9 mouse cellular contexts compared by ENCODE assay signal in genomic region chr11:94676308-94676707, GRCm38 (mm10). TPM values are rescaled to one million over a fixed set of nuclear protein-coding genes. Genes with fewer than 3 reads are reported as not detected.
DNase-seq lines count a peak whose midpoint lies in the region; ATAC-seq and TF ChIP-seq lines count a peak whose summit lies in the region.
"Had no signal": no experiment of that assay in that cellular context is flagged by ENCODE, and none has a peak within 500 bp of the region (broad histone marks: within the 10 kb centered on the region; RNA-seq: fewer than 3 reads in every experiment).

No protein-coding gene starts in this region.

- H3K27me3 ChIP-seq in heart, embryonic 10.5 days (ENCODE audit: insufficient read depth, poor library complexity, severe bottlenecking), result no peaks in the 10 kb centered on the region
- peaks cover 4% of the 10 kb centered on the region; the same call in 1 of the 2 replicates for H3K27me3 ChIP-seq in G1E (ENCODE audit: insufficient read depth, low read length)
- H3K27me3 ChIP-seq in hindbrain, embryonic 11.5 days (ENCODE audit: control insufficient read depth, insufficient read depth, low read length), result no peaks in the 10 kb centered on the region
- no peaks in the 10 kb centered on the region for H3K27me3 ChIP-seq in midbrain, embryonic 10.5 days (ENCODE audit: low read depth, poor library complexity, severe bottlenecking)

- H3K9ac ChIP-seq in hindbrain, embryonic 11.5 days (ENCODE audit: low read depth, low read length), result peak overlapping the region; percentile 97

- H3K4me1 ChIP-seq in heart, embryonic 10.5 days, result peaks cover 39% of the 10 kb centered on the region
- H3K4me1 ChIP-seq in G1E (ENCODE audit: insufficient read depth, low read depth, low read length), result peaks cover 23% of the 10 kb centered on the region
- H3K4me1 ChIP-seq in hindbrain, embryonic 11.5 days (replicated peaks; ENCODE audit: control insufficient read depth, insufficient read depth, low read length), result 0 out of 2 replicates have a peak, but pooled peaks cover 3% of the 10 kb centered on the region
- H3K4me1 ChIP-seq in midbrain, embryonic 10.5 days, result peaks cover 52% of the 10 kb centered on the region

- peak overlapping the region; percentile 95 for H3K27ac ChIP-seq in heart, embryonic 10.5 days
- no peak overlapping the region for H3K27ac ChIP-seq in hindbrain, embryonic 11.5 days (ENCODE audit: low read depth, low read length)
- peak overlapping the region; percentile 98 for H3K27ac ChIP-seq in midbrain, embryonic 10.5 days (replicated peaks)

- H3K36me3 ChIP-seq in heart, embryonic 10.5 days, result 0 out of 2 replicates have a peak, but pooled peaks cover 3% of the 10 kb centered on the region
- H3K36me3 ChIP-seq in G1E (replicated peaks), result peaks cover 41% of the 10 kb centered on the region
- no peaks in the 10 kb centered on the region for H3K36me3 ChIP-seq in hindbrain, embryonic 11.5 days (ENCODE audit: control insufficient read depth, insufficient read depth, low read length)
- H3K36me3 ChIP-seq in midbrain, embryonic 10.5 days, result peaks cover 11% of the 10 kb centered on the region; the same call in 1 of the 2 replicates

- 52% methylated on average over 4 of the region's 4 CpGs for WGBS in heart, embryonic 10.5 days
- 39% methylated on average over 4 of the region's 4 CpGs for WGBS in hindbrain, embryonic 11.5 days
- 48% methylated on average over 4 of the region's 4 CpGs for WGBS in midbrain, embryonic 10.5 days

- no peak for DNase-seq in heart, embryonic 10.5 days (ENCODE audit: low spot score)
- DNase-seq in heart, postnatal 10 days, result no peak
- no peak for DNase-seq in G1E (ENCODE audit: low spot score)
- no peak for DNase-seq in hindbrain, embryonic 11.5 days (ENCODE audit: low spot score)
- no peak for DNase-seq in midbrain, embryonic 10.5 days (ENCODE audit: low spot score)
- DNase-seq in gastrocnemius, postnatal 10 days, result no peak
- no peak for DNase-seq in natural killer cell, adult 2 months (ENCODE audit: low spot score in 2 of 2)
- no peak for DNase-seq in testis, postnatal 14 days (ENCODE audit: low spot score)
- DNase-seq: retina, postnatal 1 day had no signal

- TF ChIP-seq CTCF in G1E (IDR thresholded peaks at IDR 0.05; ENCODE audit: low read depth, low read length), result no peak

- H3K9me3 ChIP-seq in heart, embryonic 10.5 days, result no peaks in the 10 kb centered on the region
- no peaks in the 10 kb centered on the region for H3K9me3 ChIP-seq in G1E (replicated peaks)
- H3K9me3 ChIP-seq in hindbrain, embryonic 11.5 days (ENCODE audit: control insufficient read depth, low read length), result no peaks in the 10 kb centered on the region
- no peaks in the 10 kb centered on the region for H3K9me3 ChIP-seq in midbrain, embryonic 10.5 days (replicated peaks)

- H3K4me3 ChIP-seq in heart, embryonic 10.5 days, result peak overlapping the region; percentile 98
- peak overlapping the region; percentile 96 for H3K4me3 ChIP-seq in G1E (ENCODE audit: low read depth, low read length)
- peak overlapping the region; percentile 84 for H3K4me3 ChIP-seq in hindbrain, embryonic 11.5 days (ENCODE audit: low read depth, low read length)
- H3K4me3 ChIP-seq in midbrain, embryonic 10.5 days, result peak overlapping the region; percentile 93

- ATAC-seq in G1E (ENCODE audit: extremely low read depth, insufficient number of reproducible peaks, low FRiP score, poor library complexity, severe bottlenecking), result no peak
- ATAC-seq in hindbrain, embryonic 11.5 days (ENCODE audit: low FRiP score), result no peak

- intact Hi-C loops in heart, postnatal 10 days (cut with DNase I), result no loop called here

- peak overlapping the region; percentile 54 for H3K4me2 ChIP-seq in hindbrain, embryonic 11.5 days (replicated peaks; ENCODE audit: low read depth, low read length)

RNA-seq across cellular contexts. Expression of gene Xylt2, which starts 1.0 kb away (rescaled TPM):
- 16.7 and 17.4 TPM in 2 replicates for polyA plus RNA-seq in heart, embryonic 10.5 days (2016; fragmentation: Nextera tagmentation; extraction: Ambion mirVana)
- total RNA-seq in heart, postnatal 10 days (2021), result 10 to 100 TPM; 17.1 to 18.6 TPM
- total RNA-seq in G1E (2014; fragmentation: Nextera tagmentation), result 4.5 and 9.9 TPM in 2 replicates
- total RNA-seq in G1E (2017), result 6.6 and 7.0 TPM in 2 replicates
- polyA plus RNA-seq in G1E (2012), result 14.7 and 16.4 TPM in 2 replicates
- polyA plus RNA-seq in hindbrain, embryonic 11.5 days (2014; fragmentation: Nextera tagmentation; extraction: Ambion mirVana), result 8.9 and 9.6 TPM in 2 replicates
- 13.8 and 14.4 TPM in 2 replicates for polyA plus RNA-seq in midbrain, embryonic 10.5 days (2016; fragmentation: Nextera tagmentation; extraction: Ambion mirVana)
- 10 to 100 TPM; 10.1 to 12.3 TPM for total RNA-seq in gastrocnemius, postnatal 10 days (2021)

RNA-seq across cellular contexts. Expression of gene Eme1, which starts 22.5 kb away (rescaled TPM):
- polyA plus RNA-seq in heart, embryonic 10.5 days (2016; fragmentation: Nextera tagmentation; extraction: Ambion mirVana), result 24.7 and 33.4 TPM in 2 replicates
- total RNA-seq in heart, postnatal 10 days (2021), result 1 to 10 TPM; 1.7 to 1.8 TPM
- total RNA-seq in G1E (2014; fragmentation: Nextera tagmentation), result 14.4 and 17.9 TPM in 2 replicates
- total RNA-seq in G1E (2017), result 39.0 and 42.0 TPM in 2 replicates
- 25.8 and 29.4 TPM in 2 replicates for polyA plus RNA-seq in G1E (2012)
- 33.9 and 37.4 TPM in 2 replicates for polyA plus RNA-seq in hindbrain, embryonic 11.5 days (2014; fragmentation: Nextera tagmentation; extraction: Ambion mirVana)
- polyA plus RNA-seq in midbrain, embryonic 10.5 days (2016; fragmentation: Nextera tagmentation; extraction: Ambion mirVana), result 61.7 and 64.1 TPM in 2 replicates
- 1 to 10 TPM; 1.3 to 1.5 TPM for total RNA-seq in gastrocnemius, postnatal 10 days (2021)

RNA-seq across cellular contexts. Expression of gene Mrpl27, which starts 22.7 kb away (rescaled TPM):
- 139 and 141 TPM in 2 replicates for polyA plus RNA-seq in heart, embryonic 10.5 days (2016; fragmentation: Nextera tagmentation; extraction: Ambion mirVana)
- 10 to 100 TPM; 76.6 to 77.1 TPM for total RNA-seq in heart, postnatal 10 days (2021)
- total RNA-seq in G1E (2014; fragmentation: Nextera tagmentation) (19.5 and 26.2 TPM in 2 replicates), G1E (2017) (54.7 and 70.9 TPM in 2 replicates)
- 66.3 and 70.6 TPM in 2 replicates for polyA plus RNA-seq in G1E (2012)
- polyA plus RNA-seq in hindbrain, embryonic 11.5 days (2014; fragmentation: Nextera tagmentation; extraction: Ambion mirVana), result 130 and 139 TPM in 2 replicates
- 143 and 145 TPM in 2 replicates for polyA plus RNA-seq in midbrain, embryonic 10.5 days (2016; fragmentation: Nextera tagmentation; extraction: Ambion mirVana)
- 10 to 100 TPM; 50.2 to 63.1 TPM for total RNA-seq in gastrocnemius, postnatal 10 days (2021)

RNA-seq across cellular contexts. Expression of gene Gm11541, which starts 28.0 kb away (rescaled TPM):
- not detected in 2 replicates for polyA plus RNA-seq in heart, embryonic 10.5 days (2016; fragmentation: Nextera tagmentation; extraction: Ambion mirVana)
- total RNA-seq in heart, postnatal 10 days (2021), result not detected
- not detected in 2 replicates for total RNA-seq in G1E (2014; fragmentation: Nextera tagmentation)
- 0.06 and 0.33 TPM in 2 replicates for total RNA-seq in G1E (2017)
- not detected in 2 replicates for polyA plus RNA-seq in G1E (2012)
- 0.11 and 0.12 TPM in 2 replicates for polyA plus RNA-seq in hindbrain, embryonic 11.5 days (2014; fragmentation: Nextera tagmentation; extraction: Ambion mirVana)
- not detected in 2 replicates for polyA plus RNA-seq in midbrain, embryonic 10.5 days (2016; fragmentation: Nextera tagmentation; extraction: Ambion mirVana)
- not detected for total RNA-seq in gastrocnemius, postnatal 10 days (2021)

RNA-seq across cellular contexts. Expression of gene Lrrc59, which starts 46.7 kb away (rescaled TPM):
- polyA plus RNA-seq in heart, embryonic 10.5 days (2016; fragmentation: Nextera tagmentation; extraction: Ambion mirVana), result 229 and 251 TPM in 2 replicates
- 10 to 100 TPM; 60.0 to 63.3 TPM for total RNA-seq in heart, postnatal 10 days (2021)
- total RNA-seq in G1E (2014; fragmentation: Nextera tagmentation) (107 and 120 TPM in 2 replicates), G1E (2017) (106 and 117 TPM in 2 replicates)
- polyA plus RNA-seq in G1E (2012), result 146 and 181 TPM in 2 replicates
- polyA plus RNA-seq in hindbrain, embryonic 11.5 days (2014; fragmentation: Nextera tagmentation; extraction: Ambion mirVana), result 169 and 183 TPM in 2 replicates
- 265 and 286 TPM in 2 replicates for polyA plus RNA-seq in midbrain, embryonic 10.5 days (2016; fragmentation: Nextera tagmentation; extraction: Ambion mirVana)
- 10 to 100 TPM; 40.4 to 51.2 TPM for total RNA-seq in gastrocnemius, postnatal 10 days (2021)
